Mouse (Mus musculus): ENCODE measurements at regions not wholly inside any gene's neighbourhood (a gene's known extent, or its start where the extent isn't known, plus 50 kb on each side); places are given as distances from the start of the nearest gene placed in this dataset.

DNA sequence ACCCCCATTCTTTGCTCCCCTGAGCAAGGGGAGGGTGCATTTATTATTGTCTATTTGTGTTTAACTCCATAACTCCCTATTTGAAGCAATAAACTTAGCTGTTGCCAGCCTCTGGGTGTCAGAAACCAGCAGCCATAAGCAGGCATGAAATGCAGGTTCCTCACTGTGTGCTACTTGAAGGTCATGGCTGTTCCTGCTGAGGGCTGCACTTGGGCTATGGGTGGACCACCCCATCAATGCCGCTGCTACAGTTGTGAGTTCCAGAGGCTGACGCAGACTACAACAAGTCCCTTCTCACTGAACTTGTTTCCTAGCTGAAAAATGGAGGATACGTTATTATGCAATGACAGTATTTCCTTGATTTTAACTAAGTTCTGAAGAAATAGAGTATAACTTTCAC is 86.7 kb upstream of the N4bp1 start:
- Histone ChIP-seq H3K9ac (ENCODE audit: low read length) (no peak overlapping the region), H3K27ac (ENCODE audit: low read length) (no peak overlapping the region), H3K4me3 (replicated peaks; ENCODE audit: low read length) (no peak overlapping the region), H3K36me3 (ENCODE audit: control insufficient read depth, insufficient read depth, low read length) (no peaks in the 10 kb centered on the region), H3K4me2 (ENCODE audit: low read depth, low read length) (no peak overlapping the region), H3K27me3 (ENCODE audit: control insufficient read depth, insufficient read depth, low read length) (no peaks in the 10 kb centered on the region), H3K4me1 (ENCODE audit: control insufficient read depth, insufficient read depth, low read length) (no peaks in the 10 kb centered on the region), H3K9me3 (replicated peaks; ENCODE audit: control insufficient read depth, low read length) (no peaks in the 10 kb centered on the region)
- WGBS = 89% methylated on average over 3 of the region's 3 CpGs
- ATAC-seq (ENCODE audit: insufficient read depth, low FRiP score) = no peak

DNA sequence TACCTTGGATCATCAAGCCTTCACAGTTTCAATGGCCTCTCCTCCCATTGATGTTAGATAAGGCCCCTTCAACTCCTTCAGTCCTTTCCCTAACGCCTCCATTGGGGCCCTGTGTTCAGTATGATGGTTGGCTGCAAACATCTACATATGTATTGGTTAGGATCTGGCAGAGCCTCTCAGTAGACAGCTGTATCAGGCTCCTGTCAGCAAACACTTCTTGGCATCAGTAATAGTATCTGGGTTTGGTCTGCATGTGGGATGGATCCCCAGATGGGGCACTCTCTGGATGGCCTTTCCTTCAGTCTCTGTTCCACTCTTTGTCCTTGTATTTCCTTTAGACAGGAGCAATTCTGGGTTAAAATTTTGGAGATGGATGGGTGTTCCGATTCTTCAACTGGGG is 84.0 kb upstream of the N4bp1 start:
- WGBS = 88% methylated on average over 2 of the region's 2 CpGs
- H3K9ac ChIP-seq (ENCODE audit: low read length) = no peak overlapping the region
- no peak overlapping the region for H3K4me2 ChIP-seq (ENCODE audit: low read depth, low read length)
- H3K9me3 ChIP-seq (replicated peaks; ENCODE audit: control insufficient read depth, low read length) = no peaks in the 10 kb centered on the region
- H3K27ac ChIP-seq (ENCODE audit: low read length) = no peak overlapping the region
- no peak overlapping the region for H3K4me3 ChIP-seq (replicated peaks; ENCODE audit: low read length)
- H3K4me1 ChIP-seq (ENCODE audit: control insufficient read depth, insufficient read depth, low read length) = no peaks in the 10 kb centered on the region
- no peak for ATAC-seq (ENCODE audit: insufficient read depth, low FRiP score)
- H3K36me3 ChIP-seq (ENCODE audit: control insufficient read depth, insufficient read depth, low read length) = no peaks in the 10 kb centered on the region
- no peaks in the 10 kb centered on the region for H3K27me3 ChIP-seq (ENCODE audit: control insufficient read depth, insufficient read depth, low read length)

GRCm38 (mm10) chr8:86967891-86968311 is 82.8 kb upstream of the N4bp1 start:
- H3K36me3 ChIP-seq (ENCODE audit: control insufficient read depth, insufficient read depth, low read length) = no peaks in the 10 kb centered on the region
- ATAC-seq (ENCODE audit: insufficient read depth, low FRiP score) = no peak
- H3K27ac ChIP-seq (ENCODE audit: low read length) = no peak overlapping the region
- no peak overlapping the region for H3K9ac ChIP-seq (ENCODE audit: low read length)
- no peak overlapping the region for H3K4me3 ChIP-seq (replicated peaks; ENCODE audit: low read length)
- no peak overlapping the region for H3K4me2 ChIP-seq (ENCODE audit: low read depth, low read length)
- H3K27me3 ChIP-seq (ENCODE audit: control insufficient read depth, insufficient read depth, low read length) = no peaks in the 10 kb centered on the region
- H3K9me3 ChIP-seq (replicated peaks; ENCODE audit: control insufficient read depth, low read length) = no peaks in the 10 kb centered on the region
- WGBS = 39% methylated on average over 3 of the region's 3 CpGs
- no peaks in the 10 kb centered on the region for H3K4me1 ChIP-seq (ENCODE audit: control insufficient read depth, insufficient read depth, low read length)

GRCm38 (mm10) chr8:86961218-86962195 is 76.4 kb upstream of the N4bp1 start:
- Histone ChIP-seq H3K4me2 (ENCODE audit: low read depth, low read length) (no peak overlapping the region), H3K27me3 (ENCODE audit: control insufficient read depth, insufficient read depth, low read length) (no peaks in the 10 kb centered on the region), H3K4me3 (replicated peaks; ENCODE audit: low read length) (no peak overlapping the region), H3K36me3 (ENCODE audit: control insufficient read depth, insufficient read depth, low read length) (no peaks in the 10 kb centered on the region), H3K9me3 (replicated peaks; ENCODE audit: control insufficient read depth, low read length) (no peaks in the 10 kb centered on the region), H3K27ac (ENCODE audit: low read length) (no peak overlapping the region), H3K9ac (ENCODE audit: low read length) (no peak overlapping the region), H3K4me1 (ENCODE audit: control insufficient read depth, insufficient read depth, low read length) (no peaks in the 10 kb centered on the region)
- ATAC-seq (ENCODE audit: insufficient read depth, low FRiP score) = no peak
- 68% methylated on average over 20 of the region's 20 CpGs for WGBS
